8 mouse cellular contexts compared by ENCODE assay signal in genomic region chr1:185363526-185364182, GRCm38 (mm10). TPM values are rescaled to one million over a fixed set of nuclear protein-coding genes. Genes with fewer than 3 reads are reported as not detected.
DNase-seq lines count a peak whose midpoint lies in the region; ATAC-seq and TF ChIP-seq lines count a peak whose summit lies in the region.

No protein-coding gene starts in this region.

- no peak for TF ChIP-seq POLR2A in MEL (IDR thresholded peaks at IDR 0.05; ENCODE audit: control insufficient read depth in 1 of 2, insufficient read depth in 1 of 2, low read depth in 1 of 2, low read length in 2 of 2, poor library complexity in 1 of 2)
- peak; percentile 7; the same call in 1 of the 2 replicates for TF ChIP-seq POLR2A in bone marrow macrophage, adult 2 months (IDR thresholded peaks at IDR 0.05; ENCODE audit: borderline replicate concordance, low read depth, low read length)

- no peak for TF ChIP-seq CTCF in MEL (IDR thresholded peaks at IDR 0.05 in 2 of 3, conservative IDR thresholded peaks at IDR 0.05 in 1 of 3; ENCODE audit: control insufficient read depth in 1 of 3, insufficient read depth in 1 of 3, low read depth in 2 of 3, low read length in 3 of 3, poor library complexity in 1 of 3, severe bottlenecking in 1 of 3)
- TF ChIP-seq CTCF in bone marrow macrophage, adult 2 months (IDR thresholded peaks at IDR 0.05; ENCODE audit: low read depth, low read length): no peak

- H3K4me3 ChIP-seq in MEL (ENCODE audit: control insufficient read depth in 1 of 2, insufficient read depth in 1 of 2, low read depth in 2 of 2, low read length in 2 of 2): peak overlapping the region; percentile 86 to 92
- H3K4me3 ChIP-seq in bone marrow macrophage, adult 2 months (ENCODE audit: insufficient read depth, low read length): peak overlapping the region; percentile 100
- H3K4me3 ChIP-seq in heart, embryonic 11.5 days (ENCODE audit: low read depth, low read length): peak overlapping the region; percentile 98
- H3K4me3 ChIP-seq in midbrain, embryonic 16.5 days (ENCODE audit: low read depth, low read length): peak overlapping the region; percentile 96

- H3K4me1 ChIP-seq in MEL (ENCODE audit: control insufficient read depth in 1 of 2, insufficient read depth in 2 of 2, low read length in 2 of 2): peaks cover 4 to 10% of the 10 kb centered on the region in 2 experiments; a peak in 3 of 4 replicates
- peaks cover 20% of the 10 kb centered on the region for H3K4me1 ChIP-seq in bone marrow macrophage, adult 2 months (ENCODE audit: control insufficient read depth, insufficient read depth, low read length)
- peaks cover 13% of the 10 kb centered on the region for H3K4me1 ChIP-seq in heart, embryonic 11.5 days (ENCODE audit: control insufficient read depth, insufficient read depth, low read length)
- peaks cover 28% of the 10 kb centered on the region for H3K4me1 ChIP-seq in midbrain, embryonic 16.5 days (ENCODE audit: control insufficient read depth, insufficient read depth, low read length)

- H3K27me3 ChIP-seq in MEL (ENCODE audit: control insufficient read depth in 1 of 2, insufficient read depth in 2 of 2, low read length in 2 of 2): no peaks in the 10 kb centered on the region
- no peaks in the 10 kb centered on the region for H3K27me3 ChIP-seq in heart, embryonic 11.5 days (ENCODE audit: control insufficient read depth, insufficient read depth, low read length)
- H3K27me3 ChIP-seq in midbrain, embryonic 16.5 days (ENCODE audit: control insufficient read depth, insufficient read depth, low read depth, low read length): no peaks in the 10 kb centered on the region

- peak; percentile 88 for DNase-seq in MEL (ENCODE audit: low read depth, low spot score)
- peak; percentile 66 for DNase-seq in kidney, adult 9 months
- peak; percentile 70 for DNase-seq in liver
- peak; percentile 53 for DNase-seq in testis, postnatal 10 days (ENCODE audit: low spot score)

- peak overlapping the region; percentile 91 for H3K9ac ChIP-seq in MEL (ENCODE audit: control insufficient read depth, low read depth, low read length, poor library complexity, severe bottlenecking)
- peak overlapping the region; percentile 96 for H3K9ac ChIP-seq in heart, embryonic 11.5 days (ENCODE audit: low read depth, low read length)
- H3K9ac ChIP-seq in midbrain, embryonic 16.5 days (ENCODE audit: low read depth, low read length): peak overlapping the region; percentile 86

- peaks cover 49% of the 10 kb centered on the region for H3K79me2 ChIP-seq in MEL (ENCODE audit: control insufficient read depth, insufficient read depth, low read length, poor library complexity)

- 3% methylated on average over 22 of the region's 22 CpGs for WGBS in heart, embryonic 11.5 days (ENCODE audit: insufficient replicate concordance)
- 5% methylated on average over 22 of the region's 22 CpGs for WGBS in midbrain, embryonic 16.5 days

- peak overlapping the region; percentile 91 for H3K27ac ChIP-seq in MEL (ENCODE audit: control insufficient read depth, low read depth, low read length)
- H3K27ac ChIP-seq in bone marrow macrophage, adult 2 months (ENCODE audit: insufficient read depth, low read depth, low read length): peak overlapping the region; percentile 74
- H3K27ac ChIP-seq in heart, embryonic 11.5 days (ENCODE audit: low read depth, low read length): peak overlapping the region; percentile 93
- H3K27ac ChIP-seq in midbrain, embryonic 16.5 days (ENCODE audit: low read length): peak overlapping the region; percentile 92

- peaks cover 23 to 37% of the 10 kb centered on the region in 2 experiments for H3K36me3 ChIP-seq in MEL (ENCODE audit: control insufficient read depth in 1 of 2, insufficient read depth in 2 of 2, low read length in 2 of 2)
- no peaks in the 10 kb centered on the region for H3K36me3 ChIP-seq in heart, embryonic 11.5 days (ENCODE audit: control insufficient read depth, insufficient read depth, low read length)
- H3K36me3 ChIP-seq in midbrain, embryonic 16.5 days (ENCODE audit: control insufficient read depth, insufficient read depth, low read length): peaks cover 3% of the 10 kb centered on the region; the same call in 1 of the 2 replicates

- peak; percentile 58 for ATAC-seq in erythroblast, adult 5-6 weeks (replicated peaks; ENCODE audit: low FRiP score, poor library complexity, severe bottlenecking)
- peak; percentile 59; the same call in 1 of the 2 replicates for ATAC-seq in heart, embryonic 11.5 days (replicated peaks; ENCODE audit: insufficient number of reproducible peaks, low FRiP score, low TSS enrichment)
- peak; percentile 50 for ATAC-seq in midbrain, embryonic 16.5 days

- TF ChIP-seq RAD21 in MEL (IDR thresholded peaks at IDR 0.05; ENCODE audit: low read depth, low read length): no peak

- peak overlapping the region; percentile 81 for H3K4me2 ChIP-seq in heart, embryonic 11.5 days
- H3K4me2 ChIP-seq in midbrain, embryonic 16.5 days (ENCODE audit: low read length): peak overlapping the region; percentile 76

- no peaks in the 10 kb centered on the region for H3K9me3 ChIP-seq in MEL (replicated peaks; ENCODE audit: insufficient read depth, low read length)
- no peaks in the 10 kb centered on the region for H3K9me3 ChIP-seq in heart, embryonic 11.5 days (replicated peaks; ENCODE audit: control insufficient read depth, low read length)
- no peaks in the 10 kb centered on the region for H3K9me3 ChIP-seq in midbrain, embryonic 16.5 days (replicated peaks; ENCODE audit: control insufficient read depth, low read length, poor library complexity, severe bottlenecking)

- TF ChIP-seq EP300 in MEL (IDR thresholded peaks at IDR 0.05; ENCODE audit: low read depth in 1 of 2, low read length in 2 of 2): no peak

TF ChIP-seq in MEL, 35 proteins besides CTCF, POLR2A, EP300 and RAD21 (continues in another document):
- peak; percentile 44; the same call in 1 of the 2 replicates for TF ChIP-seq NRF1 (IDR thresholded peaks at IDR 0.05; ENCODE audit: insufficient read depth, low read depth, low read length, poor library complexity, severe bottlenecking)
- TF ChIP-seq BHLHE40 (IDR thresholded peaks at IDR 0.05; ENCODE audit: borderline replicate concordance, low read depth, low read length): no peak
- no peak for TF ChIP-seq USF2 (IDR thresholded peaks at IDR 0.05; ENCODE audit: borderline replicate concordance in 1 of 2, insufficient read depth in 1 of 2, low read depth in 1 of 2, low read length in 2 of 2)
- TF ChIP-seq ELF1 (IDR thresholded peaks at IDR 0.05; ENCODE audit: low read depth, low read length): peak; percentile 21; the same call in 1 of the 2 replicates
- TF ChIP-seq JUND (IDR thresholded peaks at IDR 0.05; ENCODE audit: low read depth, low read length): no peak
- TF ChIP-seq MYC (IDR thresholded peaks at IDR 0.05; ENCODE audit: low read depth, low read length): peak; percentile 98
- no peak for TF ChIP-seq GATA1 (IDR thresholded peaks at IDR 0.05; ENCODE audit: low read depth, low read length)
- TF ChIP-seq MAFK (IDR thresholded peaks at IDR 0.05; ENCODE audit: borderline replicate concordance, low read depth, low read length): no peak
- peak; percentile 84 for TF ChIP-seq SIN3A (IDR thresholded peaks at IDR 0.05; ENCODE audit: low read length)
- peak; percentile 67 for TF ChIP-seq HCFC1 (IDR thresholded peaks at IDR 0.05; ENCODE audit: low read depth, low read length)
- peak; percentile 87 for TF ChIP-seq MAX (IDR thresholded peaks at IDR 0.05; ENCODE audit: low read length)
- TF ChIP-seq TBP (IDR thresholded peaks at IDR 0.05; ENCODE audit: low read depth, low read length): peak; percentile 59
- no peak for TF ChIP-seq MAZ (IDR thresholded peaks at IDR 0.05; ENCODE audit: low read depth, low read length)
- peak; percentile 51; the same call in 1 of the 2 replicates for TF ChIP-seq CHD1 (IDR thresholded peaks at IDR 0.05; ENCODE audit: low read depth, low read length)
- 0 out of 2 replicates have a peak, but pooled peaks have one; percentile 19 for TF ChIP-seq TCF12 (IDR thresholded peaks at IDR 0.05; ENCODE audit: low read depth, low read length)
- TF ChIP-seq SMC3 (IDR thresholded peaks at IDR 0.05; ENCODE audit: low read depth, low read length): no peak

RNA-seq across cellular contexts. Expression of gene Eprs, which starts 0.8 kb away (rescaled TPM):
- total RNA-seq in MEL (2012; rRNA removed): 177 and 197 TPM in 2 replicates
- 100 to 1,000 TPM; 177 to 355 TPM for polyA plus RNA-seq in MEL (2012; ENCODE audit: insufficient read depth in 1 of 2, insufficient read length in 2 of 2, low read depth in 1 of 2, low replicate concordance in 2 of 2, missing spikeins in 1 of 2)
- 31.6 and 32.1 TPM in 2 replicates for polyA plus RNA-seq in bone marrow macrophage, adult 2 months (2012; ENCODE audit: insufficient read depth, insufficient read length, missing spikeins)
- 18.6 and 34.2 TPM in 2 replicates for total RNA-seq in erythroblast, adult 5-6 weeks (2015; ENCODE audit: low replicate concordance)
- 36.1 and 40.1 TPM in 2 replicates for total RNA-seq in erythroblast, adult 5-6 weeks (2017; ENCODE audit: low replicate concordance)
- polyA plus RNA-seq in heart, embryonic 11.5 days (2014; fragmentation: Nextera tagmentation; extraction: Ambion mirVana): 111 and 122 TPM in 2 replicates
- polyA plus RNA-seq in midbrain, embryonic 16.5 days (2015; fragmentation: Nextera tagmentation; extraction: Ambion mirVana): 128 and 143 TPM in 2 replicates

RNA-seq across cellular contexts. Expression of gene Bpnt1, which starts 31.7 kb away (rescaled TPM):
- 28.5 and 29.1 TPM in 2 replicates for total RNA-seq in MEL (2012; rRNA removed)
- polyA plus RNA-seq in MEL (2012; ENCODE audit: insufficient read depth in 1 of 2, insufficient read length in 2 of 2, low read depth in 1 of 2, low replicate concordance in 2 of 2, missing spikeins in 1 of 2): 10 to 100 TPM in 1 of 2 experiments, not detected in 1; 22.0 TPM
- 16.8 and 21.7 TPM in 2 replicates for polyA plus RNA-seq in bone marrow macrophage, adult 2 months (2012; ENCODE audit: insufficient read depth, insufficient read length, missing spikeins)
- 1.5 and 3.3 TPM in 2 replicates for total RNA-seq in erythroblast, adult 5-6 weeks (2015; ENCODE audit: low replicate concordance)
- 1.7 and 2.5 TPM in 2 replicates for total RNA-seq in erythroblast, adult 5-6 weeks (2017; ENCODE audit: low replicate concordance)
- polyA plus RNA-seq in heart, embryonic 11.5 days (2014; fragmentation: Nextera tagmentation; extraction: Ambion mirVana): 27.0 and 27.5 TPM in 2 replicates
- 45.2 and 46.1 TPM in 2 replicates for polyA plus RNA-seq in midbrain, embryonic 16.5 days (2015; fragmentation: Nextera tagmentation; extraction: Ambion mirVana)

RNA-seq across cellular contexts. Expression of gene Iars2, which starts 34.5 kb away (rescaled TPM):
- 36.9 and 39.9 TPM in 2 replicates for total RNA-seq in MEL (2012; rRNA removed)
- polyA plus RNA-seq in MEL (2012; ENCODE audit: insufficient read depth in 1 of 2, insufficient read length in 2 of 2, low read depth in 1 of 2, low replicate concordance in 2 of 2, missing spikeins in 1 of 2): 10 to 100 TPM in 1 of 2 experiments, not detected in 1; 43.9 TPM
- 16.2 and 17.1 TPM in 2 replicates for polyA plus RNA-seq in bone marrow macrophage, adult 2 months (2012; ENCODE audit: insufficient read depth, insufficient read length, missing spikeins)
- 11.7 and 17.3 TPM in 2 replicates for total RNA-seq in erythroblast, adult 5-6 weeks (2015; ENCODE audit: low replicate concordance)
- 12.5 and 17.3 TPM in 2 replicates for total RNA-seq in erythroblast, adult 5-6 weeks (2017; ENCODE audit: low replicate concordance)
- polyA plus RNA-seq in heart, embryonic 11.5 days (2014; fragmentation: Nextera tagmentation; extraction: Ambion mirVana): 34.9 and 44.0 TPM in 2 replicates
- polyA plus RNA-seq in midbrain, embryonic 16.5 days (2015; fragmentation: Nextera tagmentation; extraction: Ambion mirVana): 17.0 and 17.8 TPM in 2 replicates

Comparison
In these comparisons a context has a peak if more than half of its experiments do, and no peak if none do; other contexts are left out.
1. Peak in every context shown above with its lines: DNase-seq, ATAC-seq, H3K4me3 ChIP-seq and H3K27ac ChIP-seq.